Mouse (Mus musculus) spleen, postnatal 10 days (tissue): Measurements from ENCODE around the gene Gm10181.
A peak's percentile ranks its signal among the peaks of the same experiment; 100 is the strongest.
"Not testable (repeated sequence)": the region's sequence is repeated elsewhere in the genome, so short reads cannot be mapped to it uniquely, and the experiment has no call there.

Source experiments
- DNase-seq, 2 experiments: peaks; one replicate each; pipeline ENCODE4 v3.0.0; 2021 to 2022; ENCODE audit warnings: low spot score in 2 of 2

The Gm10181 gene

GRCm38 (mm10) chr9:25089122-25089521 is at the start of gene Gm10181:
Gm10181 (plus strand) TSS chr9:25089422.
- DNase-seq, result no peak

GRCm38 (mm10) chr9:25041665-25042064 is 47.6 kb upstream of the Gm10181 start:
- DNase-seq, result peak; percentile 5 to 20

GRCm38 (mm10) chr9:25042162-25043111 is 46.8 kb upstream of the Gm10181 start:
- DNase-seq, result no peak

- DNase-seq, result no peak
Observed at GRCm38 (mm10) chr9:25044325-25044724, 44.9 kb upstream of the Gm10181 start.

GRCm38 (mm10) chr9:25048289-25048688 is 40.9 kb upstream of the Gm10181 start:
- peak in 1 of 2 experiments; percentile 6 for DNase-seq

GRCm38 (mm10) chr9:25048940-25049339 is 40.3 kb upstream of the Gm10181 start:
- no peak for DNase-seq

- no peak for DNase-seq
Observed at GRCm38 (mm10) chr9:25051901-25052300, 37.3 kb upstream of the Gm10181 start.

GRCm38 (mm10) chr9:25055650-25056376 is 33.4 kb upstream of the Gm10181 start:
- DNase-seq, result no peak

- no peak for DNase-seq
Observed at GRCm38 (mm10) chr9:25058726-25059125, 30.5 kb upstream of the Gm10181 start.

- no peak for DNase-seq
Observed at GRCm38 (mm10) chr9:25072666-25073065, 16.6 kb upstream of the Gm10181 start.

GRCm38 (mm10) chr9:25075977-25076376 is 13.2 kb upstream of the Gm10181 start:
- DNase-seq, result no peak

- DNase-seq, result no peak
Observed at GRCm38 (mm10) chr9:25076505-25076904, 12.7 kb upstream of the Gm10181 start.

GRCm38 (mm10) chr9:25090853-25091252 is 1.6 kb downstream of the Gm10181 start:
- DNase-seq, result no peak

- DNase-seq, result no peak
Observed at GRCm38 (mm10) chr9:25102881-25103280, 13.7 kb downstream of the Gm10181 start.

- DNase-seq, result peak in 1 of 2 experiments; percentile 34
Observed at GRCm38 (mm10) chr9:25104638-25105037, 15.4 kb downstream of the Gm10181 start.

GRCm38 (mm10) chr9:25123590-25123989 is 34.4 kb downstream of the Gm10181 start:
- not testable (repeated sequence) for DNase-seq

- DNase-seq, result no peak
Observed at GRCm38 (mm10) chr9:25124048-25124447, 34.8 kb downstream of the Gm10181 start.

- no peak for DNase-seq
Observed at GRCm38 (mm10) chr9:25132253-25132652, 43.0 kb downstream of the Gm10181 start.

GRCm38 (mm10) chr9:25132920-25133319 is 43.7 kb downstream of the Gm10181 start:
- no peak for DNase-seq

GRCm38 (mm10) chr9:25138900-25139299 is 49.7 kb downstream of the Gm10181 start:
- no peak for DNase-seq
